Mouse (Mus musculus) spleen, postnatal 14 days (tissue): ENCODE results near the gene Sdhd.
A peak's percentile ranks its signal among the peaks of the same experiment; 100 is the strongest.
"Not testable (repeated sequence)": the region's sequence is repeated elsewhere in the genome, so short reads cannot be mapped to it uniquely, and the experiment has no call there.

ENCODE experiments used
- DNase-seq, 2 experiments: peaks; one replicate each; pipeline ENCODE4 v3.0.0; 2021 to 2022; ENCODE audit warnings: low spot score in 2 of 2

Gene Sdhd

GRCm38 (mm10) chr9:50603189-50603997 lies at the start of gene Sdhd, which contains the start of gene Timm8b:
Sdhd (minus strand) TSS chr9:50603812.
Timm8b (plus strand) TSS chr9:50603910.
- DNase-seq, result peak; percentile 85 to 90

DNA sequence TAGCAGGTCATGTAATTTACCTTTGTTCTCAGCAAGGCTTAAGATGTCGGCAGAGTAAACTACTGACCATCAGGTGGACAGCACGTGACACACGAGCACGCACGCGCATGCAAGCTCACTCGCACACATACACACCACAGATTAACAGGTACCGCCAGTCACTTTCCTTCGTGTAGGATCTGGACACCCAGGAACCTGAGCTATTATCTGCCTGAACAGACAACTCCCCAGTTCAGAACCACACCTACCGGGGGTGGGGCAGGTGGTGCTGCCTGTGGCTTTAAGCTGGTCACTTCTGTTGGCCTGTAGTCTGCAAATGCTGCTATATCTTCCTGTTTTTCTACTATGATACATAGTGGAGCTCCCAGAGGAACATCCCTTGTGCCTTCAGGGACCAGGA lies 46.9 kb upstream of the Sdhd start:
- DNase-seq, result no peak

- DNase-seq, result no peak
Measured at GRCm38 (mm10) chr9:50646826-50647370, 43.3 kb upstream of the Sdhd start.

GRCm38 (mm10) chr9:50634270-50634669 lies 30.7 kb upstream of the Sdhd start:
- DNase-seq, result no peak

DNA sequence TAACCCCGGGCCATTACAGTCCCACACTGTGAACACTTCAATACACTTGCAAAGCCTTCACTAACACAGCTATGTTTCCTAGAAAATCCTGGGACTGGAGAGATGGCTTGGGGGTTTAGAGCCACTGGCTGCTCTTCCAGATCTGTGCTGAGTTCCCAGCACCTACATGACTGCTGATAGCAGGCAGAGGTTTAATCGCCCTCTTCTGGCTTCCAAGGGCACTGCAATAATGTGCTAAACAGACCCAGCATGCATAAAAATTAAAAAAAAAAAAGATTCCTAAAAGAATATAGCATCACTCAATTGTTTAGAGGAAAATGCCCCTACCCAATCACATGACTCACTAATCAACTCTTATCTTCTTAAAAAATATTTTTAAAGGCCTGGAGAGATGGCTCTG lies 29.4 kb upstream of the Sdhd start:
- DNase-seq, result no peak

DNA sequence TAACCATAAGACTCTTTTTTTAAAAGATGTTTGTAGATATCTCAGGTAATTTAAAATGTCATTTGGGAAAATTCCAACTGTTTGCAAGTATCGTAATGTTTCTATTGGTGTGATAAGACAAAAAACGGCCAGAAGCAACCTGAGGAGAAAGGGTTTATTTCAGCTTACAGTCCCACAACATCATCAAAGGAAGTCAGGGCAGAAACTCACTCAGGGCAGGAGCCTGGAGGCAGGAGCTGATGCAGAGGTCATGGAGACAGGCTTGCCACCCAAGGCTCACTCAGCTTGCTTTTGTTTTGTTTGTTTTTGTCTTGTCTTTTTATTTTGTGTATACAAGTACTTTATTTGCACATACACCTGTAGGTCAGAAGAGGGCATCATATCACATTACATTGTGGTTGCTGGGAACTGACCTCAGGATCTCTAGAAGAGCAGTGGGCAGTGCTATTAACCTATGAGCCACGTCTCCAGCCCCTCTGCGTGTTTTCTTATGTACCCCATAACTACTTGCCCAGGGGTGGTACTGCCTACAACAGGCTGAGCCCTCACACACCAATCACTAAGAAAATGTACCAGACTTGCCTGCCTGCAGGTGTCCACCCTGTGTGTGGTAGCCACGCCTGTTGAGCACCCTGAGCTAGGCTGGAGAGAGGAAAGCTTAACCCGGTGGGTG lies 28.5 kb upstream of the Sdhd start:
- no peak for DNase-seq

- not testable (repeated sequence) for DNase-seq
Measured at GRCm38 (mm10) chr9:50630903-50631302, 27.3 kb upstream of the Sdhd start.

- DNase-seq, result no peak
Measured at GRCm38 (mm10) chr9:50617794-50618330, 14.2 kb upstream of the Sdhd start.

GRCm38 (mm10) chr9:50616766-50617603 lies 13.4 kb upstream of the Sdhd start, which contains the start of the genes Pih1d2 and Nkapd1:
Pih1d2 (plus strand) TSS chr9:50617321.
Nkapd1 (minus strand) TSS chr9:50617464.
- peak; percentile 76 to 88 for DNase-seq

GRCm38 (mm10) chr9:50616161-50616560 lies 12.5 kb upstream of the Sdhd start:
- no peak for DNase-seq

- DNase-seq, result no peak
Measured at GRCm38 (mm10) chr9:50612115-50612514, 8.5 kb upstream of the Sdhd start.

- DNase-seq, result no peak
Measured at GRCm38 (mm10) chr9:50604338-50604737, 726 bp upstream of the Sdhd start.

- DNase-seq, result no peak
Measured at GRCm38 (mm10) chr9:50603998-50604324, 349 bp upstream of the Sdhd start.

DNA sequence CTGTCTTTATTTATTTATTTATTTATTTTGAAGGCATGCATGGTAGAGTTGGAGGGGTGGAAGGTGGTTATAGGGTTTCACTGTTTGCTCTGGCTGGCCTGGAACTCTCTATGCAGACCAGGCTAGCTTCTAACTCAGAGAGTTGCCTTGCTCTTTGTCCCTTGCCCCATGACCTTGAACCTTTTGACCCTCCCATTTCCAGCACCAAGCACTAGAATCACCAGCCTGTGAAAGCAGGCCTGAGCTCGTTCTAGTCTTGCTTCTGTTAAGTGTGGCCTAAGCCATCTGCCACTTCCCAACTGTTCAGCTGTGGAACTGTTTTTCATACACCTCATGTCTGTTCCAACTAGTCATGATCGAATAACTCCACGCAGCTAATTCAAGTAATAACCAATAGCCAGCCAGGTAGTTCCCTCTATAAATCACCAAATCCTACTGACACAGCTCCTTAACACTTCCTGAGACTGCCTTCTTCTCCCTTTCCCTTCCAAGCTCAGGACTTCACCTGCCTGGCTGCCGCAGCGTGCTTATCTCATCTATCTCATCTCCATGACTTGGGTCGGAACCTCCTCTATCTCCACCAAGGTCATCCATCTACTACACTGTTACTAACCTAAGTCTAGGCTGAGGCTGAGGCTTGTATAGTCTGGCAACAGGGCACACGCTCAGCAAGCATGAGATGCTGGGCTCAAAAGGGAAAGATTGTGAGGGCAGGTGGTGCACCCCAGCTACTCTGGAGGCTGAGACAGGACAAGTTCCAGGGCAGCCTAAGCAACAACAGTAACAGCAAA lies 1.4 kb downstream of the Sdhd start:
- no peak for DNase-seq

- no peak for DNase-seq
Measured at GRCm38 (mm10) chr9:50601536-50601935, 2.1 kb downstream of the Sdhd start.

DNA sequence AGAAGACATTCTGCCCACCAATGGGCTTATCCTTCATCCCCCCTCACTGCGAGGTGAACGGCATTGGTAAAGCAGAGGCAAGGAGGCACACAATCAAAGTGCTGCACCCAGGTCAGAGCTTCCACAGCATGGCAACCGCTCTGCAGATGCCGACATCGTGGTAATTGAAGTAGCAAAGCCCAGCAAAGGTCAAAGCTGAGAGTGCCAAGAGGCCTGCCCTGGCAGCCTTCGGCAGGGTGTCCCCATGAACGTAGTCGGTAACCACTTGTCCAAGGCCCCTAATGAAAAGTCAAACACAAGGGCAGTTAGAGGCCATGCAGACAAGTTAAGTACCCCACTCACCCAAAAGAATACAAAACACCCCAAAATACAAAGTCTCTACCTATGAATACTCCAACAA lies 6.6 kb downstream of the Sdhd start:
- no peak for DNase-seq

DNA sequence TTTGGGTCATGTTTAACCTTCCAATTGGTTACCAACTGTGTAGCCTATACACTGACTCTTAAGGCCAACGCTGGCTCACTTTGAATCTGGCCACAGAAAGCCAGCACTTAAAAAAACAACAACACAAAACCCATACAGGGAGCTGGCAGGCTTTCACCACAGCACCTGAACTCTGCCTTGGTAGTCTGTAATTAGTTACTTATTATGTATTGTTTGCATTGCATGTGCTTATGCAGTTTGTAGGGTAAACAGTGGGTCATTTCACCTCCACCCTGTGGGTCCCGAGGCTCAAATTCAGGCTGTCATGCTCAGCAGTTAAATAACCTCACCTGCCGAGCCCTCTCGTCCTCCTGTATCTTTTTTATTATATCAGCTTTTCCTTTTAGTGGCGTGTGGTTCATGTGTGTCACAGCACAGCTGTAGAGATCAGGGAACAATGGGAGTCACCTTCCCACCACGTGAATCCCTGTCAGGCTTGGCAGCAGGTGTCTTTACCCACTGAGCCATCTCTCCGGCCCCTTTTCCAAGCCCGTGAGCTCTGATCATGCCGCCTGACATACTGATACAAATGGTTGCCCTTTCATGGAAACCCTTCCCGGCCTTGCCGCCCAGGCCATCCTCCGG lies 8.7 kb downstream of the Sdhd start:
- DNase-seq, result no peak

- DNase-seq, result peak; percentile 12 to 56
Measured at GRCm38 (mm10) chr9:50593544-50593943, 10.1 kb downstream of the Sdhd start.

DNA sequence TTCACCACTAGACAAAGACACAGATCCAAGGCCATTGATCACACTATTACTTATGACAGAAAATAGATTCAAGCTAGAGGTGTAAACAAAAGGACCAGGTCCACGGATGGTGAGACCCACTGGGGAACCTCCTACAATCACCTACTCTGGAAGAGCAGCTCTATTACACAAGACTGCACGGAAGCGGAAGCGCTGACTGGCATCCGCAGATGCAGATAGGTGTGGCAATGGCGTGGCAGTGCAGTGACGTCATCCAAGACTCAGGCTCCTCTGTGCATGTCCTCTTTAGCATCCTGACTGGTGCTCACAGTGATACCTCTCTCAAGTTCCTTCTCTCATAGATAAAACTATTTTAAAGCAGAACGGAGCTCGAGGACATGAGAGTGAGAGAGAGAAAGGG lies 10.7 kb downstream of the Sdhd start:
- no peak for DNase-seq

DNA sequence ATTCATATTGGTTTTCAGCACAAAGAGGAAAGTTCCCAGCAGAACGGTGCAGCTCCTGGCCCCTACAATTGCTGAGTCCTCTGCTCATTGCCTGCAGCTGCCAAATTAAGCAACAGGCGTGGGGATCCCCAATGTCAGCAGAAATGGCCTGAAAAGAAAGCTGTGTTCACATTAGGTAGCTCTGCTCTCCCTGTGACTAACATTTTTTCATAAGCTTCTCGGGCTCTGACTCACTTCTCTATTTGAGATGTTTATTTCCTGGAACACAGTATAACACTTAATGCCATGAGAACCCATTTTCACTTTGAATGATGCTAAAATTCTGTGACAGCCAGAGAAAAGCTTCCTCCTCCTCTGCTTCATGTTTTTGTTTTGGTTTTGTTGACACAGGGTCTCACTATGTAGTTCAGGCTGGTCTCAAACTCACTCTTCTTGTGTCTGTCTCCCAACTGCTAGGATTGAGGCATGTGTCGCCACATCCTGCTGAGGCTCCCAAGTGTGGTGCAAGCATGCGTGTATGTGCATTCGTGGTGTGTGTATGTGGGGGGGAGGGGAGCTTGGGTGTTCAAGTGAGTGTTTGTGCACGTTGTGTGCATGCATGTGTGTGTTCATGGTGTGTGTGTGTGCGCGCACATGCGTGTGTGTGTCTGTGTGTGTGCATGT lies 12.6 kb downstream of the Sdhd start:
- DNase-seq, result no peak
